Comparison of ENCODE assay signal across 14 mouse cellular contexts in genomic region chr9:55941356-55941755, GRCm38 (mm10).
"Had no signal": no experiment of that assay in that cellular context is flagged by ENCODE, and none has a peak within 500 bp of the region (broad histone marks: within the 10 kb centered on the region; RNA-seq: fewer than 3 reads in every experiment).

No protein-coding gene starts in this region.

- ATAC-seq: lung, postnatal 0 days; midbrain, embryonic 13.5 days had no signal

- H3K36me3 ChIP-seq: liver, embryonic 15.5 days; midbrain, embryonic 13.5 days had no signal

- DNase-seq: kidney, postnatal 10 days; kidney, postnatal 4 days; lung, adult 2 months; lung, postnatal 36 days; right cerebral cortex, adult 18-20 months; right cerebral cortex, postnatal 25 days; thymus, adult 2 months; thymus, postnatal 25 days had no signal

- H3K27me3 ChIP-seq: liver, embryonic 15.5 days; midbrain, embryonic 13.5 days had no signal

- H3K4me2 ChIP-seq: liver, embryonic 11.5 days; liver, embryonic 15.5 days; midbrain, embryonic 13.5 days had no signal

- H3K27ac ChIP-seq: layer of hippocampus, adult 2 months; limb, embryonic 10.5 days; liver, embryonic 15.5 days; midbrain, embryonic 13.5 days had no signal

- H3K4me3 ChIP-seq: layer of hippocampus, adult 2 months; limb, embryonic 10.5 days; liver, embryonic 15.5 days; midbrain, embryonic 13.5 days had no signal

- H3K9ac ChIP-seq: liver, embryonic 15.5 days; midbrain, embryonic 13.5 days had no signal

- H3K9me3 ChIP-seq: limb, embryonic 10.5 days; liver, embryonic 15.5 days; midbrain, embryonic 13.5 days had no signal
